Mouse (Mus musculus) cerebellum, adult 2 months (tissue): ENCODE measurements around the gene Prex1.
A peak's percentile ranks its signal among the peaks of the same experiment; 100 is the strongest.

ENCODE experiments used
- CTCF ChIP-seq: fragments of 200-500 bp; IDR thresholded peaks from 2 replicates; pipeline ENCODE4 v1.5.1; 2011; ENCODE audit warnings: low read depth, mild to moderate bottlenecking, control low read depth, low read length, moderate library complexity, borderline replicate concordance; ENCODE audit not compliant: insufficient read depth
- POLR2A ChIP-seq: fragments of 200-500 bp; IDR thresholded peaks from 2 replicates; pipeline ENCODE4 v1.6.1; 2011; ENCODE audit warnings: low read length, control low read depth, borderline replicate concordance; ENCODE audit not compliant: insufficient read depth

GRCm38 (mm10) chr2:166574934-166575333 is 138.7 kb downstream of the Prex1 start:
- TF ChIP-seq POLR2A, result no peak
- peak; percentile 78 for TF ChIP-seq CTCF
